Mouse (Mus musculus): Measurements from ENCODE around the gene Kif1c. TPM values are rescaled to one million over a fixed set of nuclear protein-coding genes. Genes with fewer than 3 reads are reported as not detected.

The Kif1c gene
- polyA plus RNA-seq (2015; fragmentation: Nextera tagmentation; extraction: Ambion mirVana), result 4.4 TPM in 2 replicates

DNA sequence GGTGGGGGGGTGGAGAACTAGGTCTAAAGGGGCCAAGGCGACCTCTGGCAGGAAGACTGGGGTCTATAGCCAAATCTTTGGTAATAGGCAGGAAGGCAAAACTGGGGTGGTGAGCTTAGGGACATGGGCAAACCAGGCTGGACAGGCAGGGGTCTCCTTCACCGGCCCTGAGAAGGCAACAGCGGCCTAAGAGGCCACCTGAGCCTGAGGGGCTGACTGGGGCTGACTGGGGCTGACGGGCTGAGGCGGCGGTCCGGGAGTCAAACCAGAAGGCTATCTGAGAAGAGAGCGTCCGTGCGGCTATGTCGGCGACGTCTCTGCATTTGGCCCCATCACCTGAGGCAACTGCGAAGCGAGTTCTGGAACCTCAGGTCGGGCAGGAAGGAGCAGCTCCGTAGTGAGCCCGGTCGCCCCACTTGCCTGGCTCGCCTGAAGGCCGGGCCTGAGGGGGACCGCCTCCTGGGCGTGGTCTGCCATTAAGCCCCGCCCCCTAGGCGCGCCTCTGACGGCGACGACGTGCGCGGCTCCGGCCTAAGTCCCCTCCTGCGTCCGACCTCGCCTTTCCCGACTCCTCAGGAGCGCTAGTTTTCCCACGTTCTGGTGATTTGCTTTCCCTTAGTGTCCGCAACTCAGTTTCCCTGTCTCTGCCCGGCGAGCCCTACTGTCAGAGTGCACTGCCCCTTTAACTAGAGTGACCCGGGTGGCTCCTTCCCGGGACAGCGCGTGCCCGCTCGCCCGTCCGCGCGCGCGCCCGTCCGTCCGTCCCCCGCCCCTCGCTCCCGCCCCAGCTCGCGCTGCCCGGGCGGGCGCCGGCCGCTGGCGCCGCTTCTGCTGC is at the start of gene Kif1c, which contains the start of gene Inca1:
Gene Kif1c (plus strand): TSS at position 827 of the 835 bp plus-strand sequence.
Gene Inca1 (minus strand): TSS at position 434 of the 835 bp plus-strand sequence.
- Histone ChIP-seq H3K36me3 (peaks cover 11% of the 10 kb centered on the region), H3K9me3 (no peaks in the 10 kb centered on the region), H3K27me3 (replicated peaks) (no peaks in the 10 kb centered on the region), H3K4me1 (replicated peaks) (peaks cover 18% of the 10 kb centered on the region), H3K4me3 (replicated peaks) (peak within 1 kb of the TSS; percentile 83), H3K4me2 (replicated peaks) (peak within 1 kb of the TSS; percentile 88), H3K27ac (peak within 1 kb of the TSS; percentile 98), H3K9ac (peak within 1 kb of the TSS; percentile 92)
- ATAC-seq, result peak; percentile 96
- 1% methylated on average over 60 of the region's 69 CpGs for WGBS

DNA sequence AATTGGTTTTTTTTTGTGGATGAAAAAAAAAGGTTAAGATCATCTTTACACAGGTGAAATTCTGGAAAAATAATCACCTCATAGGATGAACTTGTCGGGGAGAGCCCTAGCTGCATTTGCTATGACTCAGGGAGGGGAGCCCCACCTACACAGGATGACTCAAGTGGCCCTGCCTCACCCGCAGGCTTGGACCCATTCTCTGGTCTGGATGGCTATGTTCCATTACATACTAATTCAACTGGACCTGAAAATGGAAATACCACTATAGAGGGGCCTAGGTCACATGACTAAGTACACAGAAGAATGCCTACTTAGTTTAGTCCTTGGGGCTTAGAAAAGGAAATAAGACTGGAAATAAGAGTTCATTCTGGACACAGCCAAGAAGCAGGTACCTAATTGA is 49.0 kb upstream of the Kif1c start:
- Histone ChIP-seq H3K27me3 (replicated peaks) (no peaks in the 10 kb centered on the region), H3K4me1 (replicated peaks) (peaks cover 43% of the 10 kb centered on the region), H3K4me3 (replicated peaks) (peak overlapping the region; percentile 12; the same call in 1 of the 2 replicates), H3K9ac (peak overlapping the region; percentile 18; the same call in 1 of the 2 replicates), H3K9me3 (no peaks in the 10 kb centered on the region), H3K4me2 (replicated peaks) (peak overlapping the region; percentile 87), H3K36me3 (peaks cover 29% of the 10 kb centered on the region), H3K27ac (no peak overlapping the region)
- WGBS, result 61% methylated on average over 2 of the region's 2 CpGs
- no peak for ATAC-seq

DNA sequence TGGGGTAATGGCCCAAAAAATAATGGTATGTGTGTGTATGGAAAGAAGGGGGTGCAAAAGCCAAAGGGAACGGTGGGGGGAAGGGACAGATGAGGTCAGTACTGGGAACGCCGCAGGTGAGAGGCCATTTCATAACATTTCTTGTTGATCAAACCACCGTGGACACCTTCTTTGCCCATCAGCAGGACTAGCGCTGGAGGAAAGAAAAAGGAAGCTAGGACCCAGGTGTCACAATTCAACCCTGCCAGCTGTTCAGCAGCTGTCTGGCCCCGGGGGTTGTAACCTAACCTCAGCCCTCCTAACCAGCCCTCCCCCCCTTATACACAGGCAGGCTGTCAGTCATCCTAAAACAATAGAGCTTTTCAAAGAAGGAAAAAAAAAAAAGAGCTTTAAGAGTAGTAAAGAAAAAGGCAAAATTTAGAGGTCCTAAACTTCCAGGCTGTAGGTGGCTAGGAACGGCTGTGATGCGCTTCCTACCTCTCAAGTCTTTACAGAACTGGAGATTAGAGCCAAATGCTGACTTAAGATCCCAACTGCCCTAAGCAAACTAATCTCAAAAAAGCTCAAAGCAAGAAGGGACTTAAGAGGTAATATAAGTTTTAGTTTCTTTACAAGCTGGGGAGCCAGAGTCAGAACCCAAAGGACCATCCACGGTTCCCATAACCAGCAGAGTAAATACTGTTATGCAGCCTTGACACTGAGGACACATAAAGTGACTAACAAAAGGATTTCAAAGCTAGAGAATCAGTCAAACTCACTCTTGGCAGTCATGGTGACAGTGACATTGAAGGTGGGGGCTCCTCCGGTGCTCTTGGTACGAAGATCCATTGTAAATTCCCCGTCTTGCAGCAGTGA is 48.1 kb upstream of the Kif1c start:
- ATAC-seq, result no peak
- H3K9ac ChIP-seq, result peak overlapping the region; percentile 98
- peaks cover 52% of the 10 kb centered on the region for H3K4me1 ChIP-seq (replicated peaks)
- peak overlapping the region; percentile 87 for H3K4me2 ChIP-seq (replicated peaks)
- H3K9me3 ChIP-seq, result no peaks in the 10 kb centered on the region
- no peaks in the 10 kb centered on the region for H3K27me3 ChIP-seq (replicated peaks)
- H3K36me3 ChIP-seq, result peaks cover 29% of the 10 kb centered on the region
- 44% methylated on average over 12 of the region's 12 CpGs for WGBS
- peak overlapping the region; percentile 99 for H3K27ac ChIP-seq
- peak overlapping the region; percentile 99 for H3K4me3 ChIP-seq (replicated peaks)

DNA sequence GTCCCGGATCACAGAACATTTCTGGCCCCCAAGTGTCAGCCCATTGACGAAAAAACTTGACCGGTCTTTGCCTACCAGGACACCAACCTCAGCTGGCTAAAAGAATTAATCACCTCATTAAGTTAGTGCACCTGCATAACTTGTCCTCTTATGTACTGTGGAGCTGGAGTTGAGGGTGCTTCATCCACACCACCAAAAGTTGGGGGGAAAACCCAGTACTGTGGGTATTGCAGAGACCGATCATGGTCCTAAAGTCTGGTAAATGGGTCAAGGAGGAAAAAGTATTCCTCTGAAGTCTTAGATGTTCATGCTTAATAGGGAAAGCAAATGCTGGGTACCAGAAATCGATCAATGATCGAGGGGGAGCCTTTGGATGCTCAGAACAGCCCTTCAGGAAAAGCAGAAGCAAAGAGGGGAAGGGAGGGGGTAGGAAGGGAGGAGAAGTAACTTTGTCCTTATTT is 47.4 kb upstream of the Kif1c start:
- WGBS, result 36% methylated on average over 6 of the region's 6 CpGs
- Histone ChIP-seq H3K27ac (peak overlapping the region; percentile 99), H3K36me3 (peaks cover 29% of the 10 kb centered on the region), H3K4me2 (replicated peaks) (peak overlapping the region; percentile 87), H3K9me3 (no peaks in the 10 kb centered on the region), H3K27me3 (replicated peaks) (no peaks in the 10 kb centered on the region), H3K4me3 (replicated peaks) (peak overlapping the region; percentile 99), H3K9ac (peak overlapping the region; percentile 98), H3K4me1 (replicated peaks) (peaks cover 58% of the 10 kb centered on the region)
- no peak for ATAC-seq

DNA sequence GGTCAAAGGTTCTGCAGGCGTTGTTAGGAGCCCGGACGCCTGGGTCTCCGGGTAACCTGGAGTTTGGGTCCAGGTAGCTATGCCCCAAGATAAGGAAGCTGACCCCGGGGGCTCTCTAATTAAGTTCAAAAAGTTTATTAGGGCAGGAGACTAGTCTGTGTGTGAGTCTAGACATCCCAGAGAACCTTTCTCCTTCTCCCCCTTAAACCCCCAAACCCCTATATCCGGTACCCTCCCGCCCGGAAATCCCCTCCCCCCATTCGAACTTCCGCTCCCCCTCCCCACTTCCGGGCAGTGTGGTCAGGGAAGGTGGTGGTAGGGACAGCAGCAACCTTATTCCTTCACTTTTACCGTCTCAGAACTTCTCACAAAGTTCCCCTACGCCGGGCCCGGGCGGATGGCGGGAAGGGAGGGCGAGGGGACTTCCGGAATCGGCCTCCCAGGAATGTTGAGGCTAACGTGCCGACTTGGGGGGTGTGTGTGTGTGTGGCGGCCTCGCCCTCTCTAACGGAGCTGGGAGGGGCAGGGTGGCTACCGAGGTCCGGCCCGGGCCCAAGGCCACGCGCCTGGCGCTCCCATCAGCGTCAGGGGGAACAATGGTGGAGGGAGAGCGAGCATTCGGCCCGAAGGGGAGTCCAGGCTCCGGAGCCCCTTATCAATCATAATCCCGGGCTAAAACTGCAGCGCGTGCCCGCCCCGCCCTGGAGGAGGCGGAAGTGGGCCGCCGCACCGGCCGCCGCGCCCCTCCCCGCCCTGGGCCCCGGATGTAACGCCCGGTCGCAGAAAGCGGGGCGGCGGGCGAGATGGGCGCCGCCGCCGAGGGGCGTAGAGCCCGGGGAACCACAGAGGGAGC is 46.8 kb upstream of the Kif1c start:
- H3K4me1 ChIP-seq (replicated peaks), result peaks cover 61% of the 10 kb centered on the region
- ATAC-seq, result peak; percentile 56
- under 1% methylated on average over 54 of the region's 63 CpGs for WGBS

DNA sequence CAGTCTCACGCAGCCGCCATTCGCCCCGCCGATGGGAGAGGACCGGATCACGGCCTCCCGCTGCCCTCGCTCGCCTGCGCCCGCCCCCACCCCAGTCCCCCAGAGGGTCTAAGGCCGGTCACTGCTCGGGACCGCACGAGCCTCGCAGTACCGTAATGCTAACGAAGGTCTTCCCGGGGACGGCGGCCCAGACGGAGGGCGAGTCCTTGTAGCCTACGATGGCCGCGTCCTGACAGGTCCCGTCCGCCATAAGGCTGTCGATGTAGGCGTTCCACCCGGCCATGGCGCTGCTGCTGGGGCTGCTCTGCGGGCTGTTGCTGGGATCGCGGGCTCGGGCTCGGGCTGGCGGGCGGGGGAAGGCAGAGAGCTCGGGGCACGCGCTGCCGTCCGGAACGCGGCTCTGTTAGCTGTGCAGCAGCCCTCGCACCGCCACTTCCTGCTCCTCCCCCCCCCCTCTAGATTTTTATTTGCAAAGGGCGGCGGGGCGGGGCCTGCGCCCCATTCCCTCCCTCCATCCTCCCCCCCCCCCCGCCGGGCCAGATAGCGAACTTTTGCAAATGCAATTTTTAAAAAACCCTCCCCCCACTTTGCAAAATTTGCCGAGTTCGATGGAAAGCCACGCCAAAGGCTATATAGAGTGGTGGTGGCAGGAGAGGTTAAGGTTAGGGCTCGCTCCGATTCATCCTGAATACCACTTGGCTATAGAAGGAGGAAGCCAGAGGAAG is 46.0 kb upstream of the Kif1c start, which contains the start of gene Pfn1:
Gene Pfn1 (minus strand): TSS at position 447 of the 725 bp plus-strand sequence.
- Histone ChIP-seq H3K9ac (peak within 1 kb of the TSS; percentile 98), H3K36me3 (peaks cover 26% of the 10 kb centered on the region), H3K4me2 (replicated peaks) (peak within 1 kb of the TSS; percentile 87), H3K27ac (peak within 1 kb of the TSS; percentile 99), H3K27me3 (replicated peaks) (no peaks in the 10 kb centered on the region), H3K4me3 (replicated peaks) (peak within 1 kb of the TSS; percentile 99), H3K4me1 (replicated peaks) (peaks cover 59% of the 10 kb centered on the region), H3K9me3 (no peaks in the 10 kb centered on the region)
- under 1% methylated on average over 56 of the region's 61 CpGs for WGBS
- ATAC-seq, result peak; percentile 57

More for the DNA sequence above, 46.8 kb upstream of the Kif1c start:
- Histone ChIP-seq H3K9me3 (no peaks in the 10 kb centered on the region), H3K4me2 (replicated peaks) (peak overlapping the region; percentile 87), H3K27me3 (replicated peaks) (no peaks in the 10 kb centered on the region), H3K36me3 (peaks cover 29% of the 10 kb centered on the region), H3K4me3 (replicated peaks) (peak overlapping the region; percentile 99), H3K9ac (peak overlapping the region; percentile 98), H3K27ac (peak overlapping the region; percentile 99)

DNA sequence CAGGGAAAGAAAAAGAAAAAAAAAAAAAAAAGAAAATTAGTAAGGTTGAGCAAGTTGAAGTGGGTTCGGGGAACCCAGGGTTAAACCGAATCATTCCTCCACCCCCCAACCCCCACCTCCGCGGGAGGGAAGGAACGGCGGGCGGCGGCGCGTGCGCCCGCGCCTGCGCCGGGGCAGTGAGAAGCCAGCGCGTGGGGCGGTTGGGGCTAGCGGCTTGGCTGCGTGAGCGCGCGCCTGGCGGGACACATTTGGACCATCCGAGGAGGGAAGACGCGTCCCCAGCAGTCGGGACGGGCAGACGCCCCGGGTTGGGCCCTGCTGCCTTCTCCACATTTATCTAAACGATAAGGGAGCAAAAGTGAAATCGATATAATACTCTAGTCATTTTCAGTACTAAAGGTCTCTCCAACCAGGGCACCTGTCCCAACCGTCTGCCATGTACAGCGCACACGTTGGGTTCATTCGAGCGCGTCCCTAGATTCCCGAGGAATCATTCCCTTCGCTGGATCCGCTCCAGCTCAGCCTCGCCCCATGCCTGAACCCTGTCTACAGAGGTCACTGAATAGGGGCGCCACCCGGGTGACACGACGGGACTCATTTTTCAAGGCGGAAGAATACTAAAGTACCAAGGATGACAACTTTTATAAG is 45.3 kb upstream of the Kif1c start:
- under 1% methylated on average over 48 of the region's 48 CpGs for WGBS
- Histone ChIP-seq H3K27me3 (replicated peaks) (no peaks in the 10 kb centered on the region), H3K4me2 (replicated peaks) (peak overlapping the region; percentile 87), H3K4me3 (replicated peaks) (peak overlapping the region; percentile 99), H3K27ac (peak overlapping the region; percentile 99), H3K9me3 (no peaks in the 10 kb centered on the region), H3K36me3 (peaks cover 20% of the 10 kb centered on the region), H3K4me1 (replicated peaks) (peaks cover 52% of the 10 kb centered on the region), H3K9ac (peak overlapping the region; percentile 98)
- ATAC-seq, result peak; percentile 63

DNA sequence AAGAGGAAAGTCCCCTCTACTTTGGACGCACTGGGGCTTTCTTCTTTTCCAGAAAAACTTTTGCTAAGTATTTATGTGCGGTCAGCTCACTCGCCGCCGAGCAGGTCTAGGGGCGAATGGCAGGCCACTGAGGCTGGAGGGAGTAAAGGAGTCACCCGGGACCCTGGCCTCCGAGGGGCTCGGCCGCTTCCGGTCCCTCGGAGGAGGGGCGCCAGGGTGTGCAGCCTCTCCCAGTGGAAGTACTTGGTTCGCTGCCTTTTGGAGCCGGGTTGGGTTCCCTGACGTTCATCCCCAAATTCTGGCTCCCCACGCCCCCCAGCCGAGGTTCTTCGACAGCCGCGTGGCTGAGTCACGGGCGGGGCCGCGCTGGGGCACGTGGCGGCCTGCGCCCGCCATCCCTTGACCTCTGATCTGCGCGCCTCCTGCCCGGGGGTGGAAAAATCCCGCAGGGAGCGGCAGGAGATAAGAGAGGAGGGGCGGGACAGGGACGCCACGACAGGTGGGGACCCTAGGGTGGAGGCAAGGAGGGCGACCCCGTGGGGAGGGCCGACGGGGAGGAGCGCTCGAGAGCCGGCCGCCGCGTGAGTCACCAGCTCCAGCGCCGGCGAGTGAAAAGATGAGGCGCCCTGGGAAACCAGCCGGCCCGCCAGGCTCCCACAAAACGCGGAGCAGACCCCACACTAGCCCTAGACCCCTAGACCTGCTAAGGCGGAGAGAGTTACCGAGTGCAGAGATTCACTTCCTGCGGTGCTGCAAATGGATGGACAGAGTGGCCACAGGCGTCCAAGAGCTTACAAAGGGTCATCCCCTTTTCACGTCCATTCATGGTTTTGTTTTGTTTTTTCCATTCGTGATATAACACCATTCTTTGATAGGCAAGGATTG is 44.5 kb upstream of the Kif1c start:
- Histone ChIP-seq H3K9ac (peak overlapping the region; percentile 98), H3K4me2 (replicated peaks) (peak overlapping the region; percentile 87), H3K4me3 (replicated peaks) (peak overlapping the region; percentile 99), H3K36me3 (peaks cover 22% of the 10 kb centered on the region), H3K27me3 (replicated peaks) (no peaks in the 10 kb centered on the region), H3K4me1 (replicated peaks) (peaks cover 47% of the 10 kb centered on the region), H3K9me3 (no peaks in the 10 kb centered on the region), H3K27ac (peak overlapping the region; percentile 99)
- peak; percentile 39 for ATAC-seq
- WGBS, result under 1% methylated on average over 61 of the region's 61 CpGs

DNA sequence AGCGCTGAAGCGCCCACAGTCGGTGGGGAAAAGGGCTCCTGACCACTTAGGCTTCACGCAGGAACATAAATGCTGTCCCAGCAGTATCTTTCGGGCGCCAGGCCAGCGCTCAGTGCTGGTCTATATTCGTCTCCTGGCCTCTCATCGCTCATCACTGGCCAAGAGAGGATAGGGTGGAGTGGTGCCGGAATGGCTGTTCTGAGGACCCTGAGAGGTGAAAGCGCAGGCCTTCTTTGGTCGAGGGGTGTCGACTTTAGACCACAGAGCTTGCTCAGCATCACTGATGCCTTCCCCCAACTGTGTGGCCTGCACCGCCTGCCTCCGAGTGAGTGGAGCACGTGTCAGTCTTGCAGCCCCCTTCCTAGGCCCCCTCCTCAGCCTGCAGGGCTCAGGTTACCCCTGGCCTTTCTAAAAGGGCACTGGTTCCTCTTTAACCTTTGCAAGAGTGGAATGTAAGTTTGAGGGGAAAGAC is 43.9 kb upstream of the Kif1c start:
- H3K4me3 ChIP-seq (replicated peaks), result peak overlapping the region; percentile 99
- peaks cover 18% of the 10 kb centered on the region for H3K36me3 ChIP-seq
- H3K4me2 ChIP-seq (replicated peaks), result peak overlapping the region; percentile 87
- peak overlapping the region; percentile 98 for H3K9ac ChIP-seq
- ATAC-seq, result no peak
- H3K4me1 ChIP-seq (replicated peaks), result peaks cover 41% of the 10 kb centered on the region
- no peaks in the 10 kb centered on the region for H3K27me3 ChIP-seq (replicated peaks)
- no peaks in the 10 kb centered on the region for H3K9me3 ChIP-seq
- WGBS, result 13% methylated on average over 16 of the region's 16 CpGs
- peak overlapping the region; percentile 99 for H3K27ac ChIP-seq

DNA sequence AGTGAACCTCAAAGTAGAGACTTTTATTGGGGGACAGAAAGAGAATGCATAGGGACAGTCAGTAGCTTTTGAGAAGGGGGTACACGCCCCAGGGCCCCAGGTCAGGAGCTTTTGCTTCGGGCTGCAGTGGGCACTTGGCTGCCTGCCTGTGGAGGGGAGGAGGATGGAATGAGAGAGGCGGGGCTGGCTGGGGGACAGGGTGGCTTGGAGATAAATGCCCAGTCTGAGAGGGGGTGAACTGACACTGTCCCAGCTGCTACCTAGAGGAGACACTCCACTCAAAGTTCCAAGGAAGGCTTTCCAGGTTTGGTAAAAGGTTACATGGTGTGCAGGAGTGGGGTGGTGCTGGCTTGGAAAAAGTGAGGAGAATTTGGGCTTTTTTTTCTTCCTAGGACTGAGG is 43.4 kb upstream of the Kif1c start, which contains the start of gene Eno3:
Gene Eno3 (plus strand): TSS at position 239 of the 400 bp plus-strand sequence.
- no peak for ATAC-seq
- Histone ChIP-seq H3K4me2 (replicated peaks) (peak within 1 kb of the TSS; percentile 87), H3K9me3 (no peaks in the 10 kb centered on the region), H3K4me3 (replicated peaks) (peak within 1 kb of the TSS; percentile 99), H3K27ac (peak within 1 kb of the TSS; percentile 99), H3K9ac (peak within 1 kb of the TSS; percentile 98), H3K4me1 (replicated peaks) (peaks cover 37% of the 10 kb centered on the region), H3K27me3 (replicated peaks) (no peaks in the 10 kb centered on the region), H3K36me3 (peaks cover 15% of the 10 kb centered on the region)
- 26% methylated on average over 3 of the region's 3 CpGs for WGBS

Data from intestine, embryonic 15.5 days (tissue).